Mouse (Mus musculus) embryonic facial prominence, embryonic 12.5 days (tissue): Measurements from ENCODE around the gene Rbx1. TPM values are rescaled to one million over a fixed set of nuclear protein-coding genes. Genes with fewer than 3 reads are reported as not detected.

Source experiments
- ATAC-seq: fragments of 200-750 bp; cut with Nextera tagmentation; 2 replicates; pipeline ENCODE4 v1.8.0; 2017; ENCODE audit not compliant: insufficient number of reproducible peaks, insufficient read depth, low FRiP score, low TSS enrichment
- H3K27ac ChIP-seq: fragments of 300-500 bp; sonication (generic); 2 replicates; pipeline ENCODE4 v1.5.1; 2016; ENCODE audit warnings: mild to moderate bottlenecking
- H3K27me3 ChIP-seq: fragments of 300-500 bp; sonication (generic); 2 replicates; pipeline ENCODE4 v1.6.1; 2016; ENCODE audit warnings: mild to moderate bottlenecking, moderate library complexity
- H3K36me3 ChIP-seq: fragments of 300-500 bp; sonication (generic); 2 replicates; pipeline ENCODE4 v1.6.1; 2016; ENCODE audit warnings: mild to moderate bottlenecking
- H3K4me1 ChIP-seq: fragments of 300-500 bp; sonication (generic); 2 replicates; pipeline ENCODE4 v1.6.1; 2016
- H3K4me2 ChIP-seq: fragments of 300-500 bp; sonication (generic); replicated peaks from 2 replicates; pipeline ENCODE4 v1.6.1; 2016; ENCODE audit warnings: mild to moderate bottlenecking, moderate library complexity
- H3K4me3 ChIP-seq: fragments of 300-500 bp; sonication (generic); 2 replicates; pipeline ENCODE4 v1.5.1; 2016; ENCODE audit warnings: mild to moderate bottlenecking
- H3K9ac ChIP-seq: fragments of 300-500 bp; sonication (generic); 2 replicates; pipeline ENCODE4 v1.6.1; 2016; ENCODE audit warnings: mild to moderate bottlenecking, moderate library complexity
- H3K9me3 ChIP-seq: fragments of 300-500 bp; sonication (generic); 2 replicates; pipeline ENCODE4 v1.6.1; 2016; ENCODE audit warnings: mild to moderate bottlenecking, moderate library complexity
- WGBS: fragments of 180-500 bp; shearing (Covaris S2); methylation state at CpG from one replicate; pipeline ENCODE4 v1.1.7; 2016; 5-methylcytosine and 5-hydroxymethylcytosine counted together
- polyA plus RNA-seq: library from polyadenylated mRNA; unstranded; fragments of >200 nt; fragmentation: Nextera tagmentation; extraction: Ambion mirVana; gene quantifications from 2 replicates; pipeline ENCODE4 v1.2.1, GENCODE M21; 2016

Rbx1 gene
- polyA plus RNA-seq, 1 experiment from 2014 or later: 507 TPM

DNA sequence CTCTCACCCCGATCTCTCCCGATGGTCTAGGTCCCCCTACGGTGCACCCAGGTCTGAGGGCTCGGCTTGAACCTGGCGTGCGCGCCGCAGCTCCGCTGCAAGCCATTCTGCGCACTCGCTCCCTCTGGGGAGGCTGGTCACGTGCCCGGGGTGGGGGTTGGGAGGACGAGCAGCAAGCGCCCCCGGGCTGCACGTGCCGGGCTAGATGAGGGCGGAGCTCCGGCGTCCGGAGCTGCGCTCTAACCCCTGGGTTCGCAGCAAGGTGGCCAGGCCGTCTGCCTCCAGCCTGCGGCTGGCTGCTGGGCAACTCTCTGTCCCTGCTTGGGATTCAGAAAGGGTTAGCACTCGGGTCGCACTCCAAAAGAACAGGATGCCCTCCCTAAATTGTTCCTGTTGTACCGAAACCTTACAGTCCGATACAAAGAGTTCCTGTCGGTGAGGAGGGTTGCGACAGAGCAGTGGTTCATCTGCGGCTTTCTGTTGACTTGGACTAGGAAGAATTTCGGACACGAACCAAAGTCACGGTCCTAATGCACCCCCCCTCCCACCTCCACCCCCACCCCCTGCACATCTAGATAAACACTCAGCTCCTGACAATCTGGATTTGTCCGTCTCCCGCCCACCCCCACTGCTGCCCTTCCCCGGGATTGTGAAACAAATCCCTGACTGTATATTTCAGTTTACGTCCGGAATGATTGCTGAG is 57.2 kb downstream of the Rbx1 start:
- H3K9me3 ChIP-seq: no peaks in the 10 kb centered on the region
- WGBS: under 1% methylated on average over 41 of the region's 41 CpGs
- peaks cover 8% of the 10 kb centered on the region; the same call in 1 of the 2 replicates for H3K4me1 ChIP-seq
- H3K9ac ChIP-seq: peak overlapping the region; percentile 68
- H3K36me3 ChIP-seq: no peaks in the 10 kb centered on the region
- H3K27me3 ChIP-seq: no peaks in the 10 kb centered on the region
- H3K4me2 ChIP-seq: peak overlapping the region; percentile 92
- peak overlapping the region; percentile 57 for H3K4me3 ChIP-seq
- peak overlapping the region; percentile 90 for H3K27ac ChIP-seq
- peak; percentile 89 for ATAC-seq

DNA sequence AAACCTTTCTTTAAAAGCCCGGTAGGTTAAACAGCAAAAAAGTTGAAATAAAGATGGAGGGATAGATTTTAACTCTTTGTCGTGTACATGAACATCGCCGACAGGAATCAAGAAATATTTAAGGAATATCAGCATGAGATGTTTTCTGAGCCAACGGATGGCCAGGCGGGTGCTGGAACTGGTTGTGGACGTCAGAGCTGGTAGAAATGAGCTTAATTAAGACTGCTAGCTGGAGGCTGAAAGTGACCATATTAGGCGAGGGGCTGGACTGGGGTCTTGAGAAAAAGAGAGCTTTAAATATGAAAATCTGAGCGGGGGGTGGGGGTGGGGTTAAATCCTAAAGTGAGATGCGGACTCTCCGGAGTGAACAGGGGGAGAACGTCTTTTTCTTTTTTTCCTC is 57.8 kb downstream of the Rbx1 start:
- peak overlapping the region; percentile 68 for H3K9ac ChIP-seq
- H3K4me1 ChIP-seq: peaks cover 8% of the 10 kb centered on the region; the same call in 1 of the 2 replicates
- H3K36me3 ChIP-seq: no peaks in the 10 kb centered on the region
- no peaks in the 10 kb centered on the region for H3K9me3 ChIP-seq
- 2% methylated on average over 12 of the region's 12 CpGs for WGBS
- no peaks in the 10 kb centered on the region for H3K27me3 ChIP-seq
- H3K4me2 ChIP-seq: peak overlapping the region; percentile 92
- H3K27ac ChIP-seq: peak overlapping the region; percentile 90
- ATAC-seq: no peak
- peak overlapping the region; percentile 57 for H3K4me3 ChIP-seq

Other genes with a start within 250 kb of the Rbx1 start
- gene Mchr1, start 230.8 kb upstream of the Rbx1 start, polyA plus RNA-seq: 0.93 and 1.0 TPM in 2 replicates
- 112 TPM in 2 replicates for gene Slc25a17, start 105.5 kb upstream of the Rbx1 start, polyA plus RNA-seq
- gene St13, start 66.2 kb upstream of the Rbx1 start, polyA plus RNA-seq: 199 and 207 TPM in 2 replicates
- 13.1 and 13.3 TPM in 2 replicates for gene Xpnpep3, start 66.2 kb upstream of the Rbx1 start, polyA plus RNA-seq
- 2.8 and 3.2 TPM in 2 replicates for gene Dnajb7, start 58.0 kb upstream of the Rbx1 start, polyA plus RNA-seq
- 21.0 and 22.5 TPM in 2 replicates for gene Ep300, start 119.1 kb downstream of the Rbx1 start, polyA plus RNA-seq
- gene L3mbtl2, start 197.6 kb downstream of the Rbx1 start, polyA plus RNA-seq: 24.5 and 27.7 TPM in 2 replicates
- 7.6 and 8.5 TPM in 2 replicates for gene Chadl, start 231.0 kb downstream of the Rbx1 start, polyA plus RNA-seq